Mouse (Mus musculus): Measurements from ENCODE around the gene Hapln2. TPM values are rescaled to one million over a fixed set of nuclear protein-coding genes. Genes with fewer than 3 reads are reported as not detected.

Hapln2 gene
- polyA plus RNA-seq, 1 experiment, result 0.26 TPM

DNA sequence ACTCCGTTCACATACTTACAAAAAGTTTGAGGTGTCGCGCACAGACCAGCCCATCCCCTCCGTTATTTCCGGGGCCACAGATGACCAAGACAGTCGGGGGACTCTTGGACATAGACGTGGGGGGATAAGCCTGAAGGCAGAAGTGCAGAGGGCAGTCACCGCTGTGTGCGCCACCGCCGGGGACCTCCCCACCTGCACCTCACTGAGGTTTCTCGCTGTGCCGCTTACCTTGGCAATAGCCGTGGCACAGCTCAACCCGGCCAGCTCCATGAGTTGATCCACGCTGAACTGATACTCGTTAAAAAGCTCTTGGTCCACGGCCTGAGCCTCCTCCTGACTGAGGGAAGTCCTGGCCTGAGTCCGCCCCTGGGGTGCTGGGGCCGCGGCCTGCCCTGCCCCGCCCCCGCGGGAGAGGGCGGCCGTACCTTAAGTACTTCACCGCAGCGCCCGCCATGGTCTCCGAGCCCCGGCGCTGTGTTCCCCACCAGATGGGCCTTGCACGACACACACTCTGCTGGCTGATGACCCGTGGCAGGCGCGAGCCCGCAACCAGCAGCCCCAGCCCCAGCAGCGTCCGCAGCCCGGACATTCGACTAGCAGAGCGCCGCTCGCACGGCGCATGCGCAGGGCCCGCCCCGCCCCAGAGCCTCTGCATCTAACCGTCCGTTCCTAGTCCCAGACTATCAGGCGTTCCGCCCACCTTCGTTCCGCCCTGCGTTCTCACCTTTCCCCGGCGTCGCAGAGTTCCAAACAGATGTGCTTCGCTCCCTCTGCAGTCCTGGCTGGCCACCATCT is 30.7 kb upstream of the Hapln2 start, which contains the start of gene Naxe:
Naxe (minus strand) TSS at position 594 of the 795 bp plus-strand sequence.
- Histone ChIP-seq H3K27me3 (ENCODE audit: control insufficient read depth, insufficient read depth, low read length) (no peaks in the 10 kb centered on the region), H3K27ac (ENCODE audit: control insufficient read depth, insufficient read depth, low read length) (no peak within 1 kb of the TSS), H3K36me3 (ENCODE audit: control insufficient read depth, insufficient read depth, low read length) (no peaks in the 10 kb centered on the region), H3K4me3 (ENCODE audit: control insufficient read depth, insufficient read depth, low read length) (peak within 1 kb of the TSS; percentile 98), H3K4me1 (replicated peaks; ENCODE audit: control insufficient read depth, insufficient read depth, low read length) (peaks cover 8% of the 10 kb centered on the region)
- WGBS, result under 1% methylated on average over 60 of the region's 60 CpGs
- TF ChIP-seq CTCF (IDR thresholded peaks at IDR 0.05; ENCODE audit: borderline replicate concordance, control insufficient read depth, extremely low read depth, insufficient read depth, low read length, poor library complexity), result peak; percentile 46; the same call in 1 of the 2 replicates
- peak; percentile 48; the same call in 1 of the 2 replicates for TF ChIP-seq POLR2A (IDR thresholded peaks at IDR 0.05; ENCODE audit: control insufficient read depth, extremely low read depth, insufficient read depth, low read length, poor library complexity)
- peak; percentile 76 for DNase-seq

DNA sequence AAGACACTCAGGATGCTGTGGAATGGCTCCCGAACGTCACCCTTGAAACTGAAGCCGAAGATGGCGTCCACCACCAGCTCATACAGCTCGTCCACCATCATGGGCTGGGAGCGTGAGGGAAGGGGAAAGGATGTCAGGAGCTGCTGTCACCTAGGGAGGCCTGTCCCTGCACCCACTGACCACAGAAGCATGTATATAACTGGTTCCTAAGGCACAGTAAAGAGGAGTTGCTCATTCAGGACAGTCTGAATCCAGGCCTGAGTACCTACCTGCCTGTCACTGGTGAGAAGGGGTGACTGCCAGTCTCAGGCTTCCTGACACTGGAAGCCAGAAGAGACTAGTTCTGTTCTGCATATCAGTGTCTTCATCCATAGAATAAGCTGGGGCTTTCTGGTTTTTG is 29.6 kb upstream of the Hapln2 start:
- Histone ChIP-seq H3K4me3 (ENCODE audit: control insufficient read depth, insufficient read depth, low read length) (no peak overlapping the region), H3K27ac (ENCODE audit: control insufficient read depth, insufficient read depth, low read length) (no peak overlapping the region), H3K4me1 (replicated peaks; ENCODE audit: control insufficient read depth, insufficient read depth, low read length) (peaks cover 8% of the 10 kb centered on the region), H3K36me3 (ENCODE audit: control insufficient read depth, insufficient read depth, low read length) (no peaks in the 10 kb centered on the region; the same call in 1 of the 2 replicates), H3K27me3 (ENCODE audit: control insufficient read depth, insufficient read depth, low read length) (no peaks in the 10 kb centered on the region)
- TF ChIP-seq POLR2A (IDR thresholded peaks at IDR 0.05; ENCODE audit: control insufficient read depth, extremely low read depth, insufficient read depth, low read length, poor library complexity) (no peak), CTCF (IDR thresholded peaks at IDR 0.05; ENCODE audit: borderline replicate concordance, control insufficient read depth, extremely low read depth, insufficient read depth, low read length, poor library complexity) (no peak)
- no peak for DNase-seq
- 96% methylated on average over 6 of the region's 6 CpGs for WGBS

DNA sequence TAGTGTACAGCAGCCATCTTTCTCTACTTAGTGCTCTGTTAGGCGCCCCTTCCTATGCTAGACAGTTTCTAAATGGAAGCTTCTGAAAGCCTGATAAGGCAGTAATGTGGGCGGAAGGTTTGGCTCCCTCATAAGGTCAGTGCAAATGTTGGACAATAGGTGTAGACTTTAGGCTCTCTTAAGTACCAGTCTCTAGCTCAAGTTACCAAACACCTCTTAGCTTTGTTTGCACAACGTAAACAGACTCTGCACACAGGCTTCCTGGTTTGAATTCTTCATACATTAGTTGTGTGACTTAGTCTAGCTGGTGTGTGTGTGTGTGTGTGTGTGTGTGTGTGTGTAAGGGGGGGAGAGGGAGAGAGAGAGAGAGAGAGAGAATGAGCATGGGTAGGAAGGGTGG is 22.1 kb upstream of the Hapln2 start:
- no peak overlapping the region for H3K27ac ChIP-seq (ENCODE audit: control insufficient read depth, insufficient read depth, low read length)
- 94% methylated on average over 3 of the region's 3 CpGs for WGBS

DNA sequence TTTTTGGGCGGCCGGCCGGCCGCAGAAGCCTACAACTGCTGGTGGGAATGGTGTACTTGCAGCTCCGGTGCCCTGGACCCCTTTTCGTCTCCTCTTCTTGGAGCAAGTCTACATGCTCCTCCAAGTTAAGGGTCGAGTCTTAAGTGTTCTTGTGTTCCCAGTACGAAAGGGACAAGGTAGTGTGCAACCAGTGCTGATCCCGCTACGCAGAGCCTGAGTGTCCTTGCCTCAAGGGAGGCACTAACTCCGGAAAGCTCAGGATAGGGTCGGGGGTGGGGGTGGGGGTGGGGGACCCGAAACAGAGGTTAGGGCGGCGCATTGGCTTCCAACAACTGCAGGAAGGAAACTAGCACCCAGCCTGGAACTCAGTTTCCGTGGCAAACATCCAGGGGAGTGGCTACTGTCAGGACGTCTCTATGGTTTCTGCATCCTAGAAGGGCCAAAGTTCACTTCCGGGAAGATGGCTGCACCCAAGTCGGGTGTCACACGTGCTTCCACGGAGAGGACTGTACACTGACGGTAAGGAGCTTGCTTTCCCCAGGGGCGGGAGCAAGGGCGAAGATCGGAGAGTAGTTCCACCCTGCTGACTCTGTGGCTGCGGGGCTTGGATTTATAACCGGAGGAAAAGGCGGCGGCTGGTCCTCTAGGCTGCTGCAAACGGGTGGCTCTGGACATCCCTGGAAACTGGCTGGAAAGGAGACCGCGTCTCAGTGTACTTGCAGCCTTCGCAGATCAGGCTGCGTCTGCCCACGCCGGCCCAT is 15.5 kb upstream of the Hapln2 start, which contains the start of gene Gpatch4:
Gpatch4 (plus strand) TSS at position 448 of the 761 bp plus-strand sequence.
- peak within 1 kb of the TSS; percentile 13; the same call in 1 of the 2 replicates for H3K27ac ChIP-seq (ENCODE audit: control insufficient read depth, insufficient read depth, low read length)
- DNase-seq, result peak; percentile 86
- H3K4me1 ChIP-seq (replicated peaks; ENCODE audit: control insufficient read depth, insufficient read depth, low read length), result peaks cover 5% of the 10 kb centered on the region
- peak within 1 kb of the TSS; percentile 99 for H3K4me3 ChIP-seq (ENCODE audit: control insufficient read depth, insufficient read depth, low read length)
- no peaks in the 10 kb centered on the region for H3K36me3 ChIP-seq (ENCODE audit: control insufficient read depth, insufficient read depth, low read length)
- TF ChIP-seq POLR2A (IDR thresholded peaks at IDR 0.05; ENCODE audit: control insufficient read depth, extremely low read depth, insufficient read depth, low read length, poor library complexity) (no peak), CTCF (IDR thresholded peaks at IDR 0.05; ENCODE audit: borderline replicate concordance, control insufficient read depth, extremely low read depth, insufficient read depth, low read length, poor library complexity) (0 out of 2 replicates have a peak, but pooled peaks have one; percentile 37)
- 12% methylated on average over 36 of the region's 36 CpGs for WGBS
- H3K27me3 ChIP-seq (ENCODE audit: control insufficient read depth, insufficient read depth, low read length), result peaks cover 3% of the 10 kb centered on the region; the same call in 1 of the 2 replicates

More for the DNA sequence above, 22.1 kb upstream of the Hapln2 start:
- no peak for DNase-seq
- Histone ChIP-seq H3K27me3 (ENCODE audit: control insufficient read depth, insufficient read depth, low read length) (no peaks in the 10 kb centered on the region), H3K4me1 (replicated peaks; ENCODE audit: control insufficient read depth, insufficient read depth, low read length) (no peaks in the 10 kb centered on the region), H3K36me3 (ENCODE audit: control insufficient read depth, insufficient read depth, low read length) (no peaks in the 10 kb centered on the region; the same call in 1 of the 2 replicates), H3K4me3 (ENCODE audit: control insufficient read depth, insufficient read depth, low read length) (no peak overlapping the region)
- TF ChIP-seq POLR2A (IDR thresholded peaks at IDR 0.05; ENCODE audit: control insufficient read depth, extremely low read depth, insufficient read depth, low read length, poor library complexity), result no peak
- no peak for TF ChIP-seq CTCF (IDR thresholded peaks at IDR 0.05; ENCODE audit: borderline replicate concordance, control insufficient read depth, extremely low read depth, insufficient read depth, low read length, poor library complexity)

DNA sequence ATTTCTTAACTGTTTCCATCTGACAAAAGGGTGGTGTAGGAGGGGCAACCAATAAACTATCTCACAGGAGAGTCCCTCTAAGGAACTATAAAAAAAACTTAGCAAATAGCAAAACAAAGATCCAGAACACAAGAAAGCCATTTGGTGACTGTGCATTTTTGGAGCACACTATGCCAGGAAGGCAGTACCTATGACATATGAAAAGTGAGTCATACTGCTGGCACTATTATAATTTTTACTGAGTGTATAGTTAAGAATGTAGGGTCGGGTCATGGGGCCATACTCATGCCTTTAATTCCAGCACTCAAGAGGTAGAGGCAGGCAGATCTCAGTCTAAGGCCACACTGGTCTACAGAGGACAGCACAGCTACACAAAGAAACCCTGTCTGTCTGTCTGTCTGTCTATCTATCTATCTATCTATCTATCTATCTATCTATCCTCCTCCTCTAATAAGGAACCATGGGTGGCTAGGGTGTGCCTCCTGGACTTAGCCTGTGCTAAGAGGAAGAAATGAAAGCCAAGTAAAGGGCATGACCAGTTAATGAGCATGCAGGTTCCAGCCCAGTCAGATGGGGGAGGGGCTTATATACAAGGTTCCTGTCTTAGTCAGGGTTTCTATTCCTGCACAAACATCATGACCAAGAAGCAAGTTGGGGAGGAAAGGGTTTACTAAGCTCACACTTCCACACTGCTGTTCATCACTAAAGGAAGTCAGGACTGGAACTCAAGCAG is 8.3 kb upstream of the Hapln2 start:
- Histone ChIP-seq H3K27ac (ENCODE audit: control insufficient read depth, insufficient read depth, low read length) (no peak overlapping the region), H3K27me3 (ENCODE audit: control insufficient read depth, insufficient read depth, low read length) (peaks cover 3% of the 10 kb centered on the region; the same call in 1 of the 2 replicates), H3K4me3 (ENCODE audit: control insufficient read depth, insufficient read depth, low read length) (no peak overlapping the region), H3K36me3 (ENCODE audit: control insufficient read depth, insufficient read depth, low read length) (no peaks in the 10 kb centered on the region), H3K4me1 (replicated peaks; ENCODE audit: control insufficient read depth, insufficient read depth, low read length) (no peaks in the 10 kb centered on the region)
- no peak for TF ChIP-seq POLR2A (IDR thresholded peaks at IDR 0.05; ENCODE audit: control insufficient read depth, extremely low read depth, insufficient read depth, low read length, poor library complexity)
- TF ChIP-seq CTCF (IDR thresholded peaks at IDR 0.05; ENCODE audit: borderline replicate concordance, control insufficient read depth, extremely low read depth, insufficient read depth, low read length, poor library complexity), result no peak
- WGBS, result 79% methylated on average over 1 of the region's 1 CpGs
- no peak for DNase-seq

Measured in thymus, adult 2 months (tissue).